8 mouse cellular contexts compared by ENCODE assay signal in genomic region chr11:75679439-75680171, GRCm38 (mm10). TPM values are rescaled to one million over a fixed set of nuclear protein-coding genes. Genes with fewer than 3 reads are reported as not detected.
DNase-seq lines count a peak whose midpoint lies in the region; ATAC-seq and TF ChIP-seq lines count a peak whose summit lies in the region.

No protein-coding gene starts in this region.

- H3K27ac ChIP-seq in embryonic facial prominence, embryonic 12.5 days = peak overlapping the region; percentile 96
- H3K27ac ChIP-seq in liver, embryonic 14.5 days = peak overlapping the region; percentile 85
- peak overlapping the region; percentile 97 for H3K27ac ChIP-seq in stomach, embryonic 15.5 days

- no peaks in the 10 kb centered on the region for H3K9me3 ChIP-seq in embryonic facial prominence, embryonic 12.5 days
- no peaks in the 10 kb centered on the region for H3K9me3 ChIP-seq in liver, embryonic 14.5 days (ENCODE audit: control insufficient read depth, low read length)
- no peaks in the 10 kb centered on the region for H3K9me3 ChIP-seq in stomach, embryonic 15.5 days

- H3K9ac ChIP-seq in embryonic facial prominence, embryonic 12.5 days = peak overlapping the region; percentile 85
- H3K9ac ChIP-seq in liver, embryonic 14.5 days (replicated peaks) = peak overlapping the region; percentile 98
- H3K9ac ChIP-seq in stomach, embryonic 15.5 days = peak overlapping the region; percentile 97

- no peak for TF ChIP-seq EP300 in liver, embryonic 14.5 days (IDR thresholded peaks at IDR 0.05; ENCODE audit: low read depth)

- DNase-seq in R1 (ENCODE audit: low read depth, low spot score) = peak; percentile 87
- DNase-seq in heart, adult 9 months (ENCODE audit: low spot score in 2 of 2) = peak; percentile 76 to 77
- peak; percentile 62 to 63 for DNase-seq in kidney, adult 8-10 months
- peak; percentile 36 to 60 (median 45) for DNase-seq in liver, embryonic 14.5 days (ENCODE audit: low read depth in 3 of 3, low spot score in 3 of 3)
- DNase-seq in naive thymus-derived CD4-positive, alpha-beta T cell, adult 2 months (ENCODE audit: low read depth) = peak; percentile 71

- H3K79me3 ChIP-seq in C2C12 (ENCODE audit: low read depth) = peaks cover 51% of the 10 kb centered on the region

- H3K27me3 ChIP-seq in C2C12 (ENCODE audit: control insufficient read depth, insufficient read depth, insufficient read length) = no peaks in the 10 kb centered on the region
- H3K27me3 ChIP-seq in embryonic facial prominence, embryonic 12.5 days = no peaks in the 10 kb centered on the region
- no peaks in the 10 kb centered on the region for H3K27me3 ChIP-seq in liver, embryonic 14.5 days (ENCODE audit: control insufficient read depth, insufficient read depth, low read length)
- H3K27me3 ChIP-seq in stomach, embryonic 15.5 days (replicated peaks) = no peaks in the 10 kb centered on the region

- H3K4me1 ChIP-seq in embryonic facial prominence, embryonic 12.5 days = peaks cover 9% of the 10 kb centered on the region
- H3K4me1 ChIP-seq in liver, embryonic 14.5 days (replicated peaks; ENCODE audit: control insufficient read depth in 2 of 2, insufficient read depth in 2 of 2, low read length in 1 of 2) = peaks cover 16 to 20% of the 10 kb centered on the region in 2 experiments
- peaks cover 8% of the 10 kb centered on the region; the same call in 1 of the 2 replicates for H3K4me1 ChIP-seq in stomach, embryonic 15.5 days

- H3K4me2 ChIP-seq in embryonic facial prominence, embryonic 12.5 days (replicated peaks) = peak overlapping the region; percentile 72
- peak overlapping the region; percentile 95 for H3K4me2 ChIP-seq in liver, embryonic 14.5 days (ENCODE audit: low read depth)
- peak overlapping the region; percentile 74 for H3K4me2 ChIP-seq in stomach, embryonic 15.5 days

- H3K79me2 ChIP-seq in C2C12 (ENCODE audit: control insufficient read depth, insufficient read depth) = peaks cover 55% of the 10 kb centered on the region

- peak; percentile 77 for ATAC-seq in embryonic facial prominence, embryonic 12.5 days (ENCODE audit: insufficient number of reproducible peaks, insufficient read depth, low FRiP score, low TSS enrichment)
- peak; percentile 64 for ATAC-seq in liver, embryonic 14.5 days (ENCODE audit: insufficient read depth)
- ATAC-seq in stomach, embryonic 15.5 days (ENCODE audit: insufficient read depth, low FRiP score, low read depth) = peak; percentile 65

- H3K36me3 ChIP-seq in C2C12 (ENCODE audit: control insufficient read depth, insufficient read depth) = peaks cover 32% of the 10 kb centered on the region
- H3K36me3 ChIP-seq in embryonic facial prominence, embryonic 12.5 days = peaks cover 15% of the 10 kb centered on the region; the same call in 1 of the 2 replicates
- H3K36me3 ChIP-seq in liver, embryonic 14.5 days (replicated peaks; ENCODE audit: control insufficient read depth, insufficient read depth, low read depth) = peaks cover 26% of the 10 kb centered on the region
- H3K36me3 ChIP-seq in stomach, embryonic 15.5 days = peaks cover 4% of the 10 kb centered on the region

- WGBS in embryonic facial prominence, embryonic 12.5 days = under 1% methylated on average over 43 of the region's 43 CpGs
- WGBS in liver, embryonic 14.5 days (ENCODE audit: insufficient replicate concordance) = 2% methylated on average over 43 of the region's 43 CpGs
- WGBS in stomach, embryonic 15.5 days = under 1% methylated on average over 42 of the region's 43 CpGs

- peak overlapping the region; percentile 99 for H3ac ChIP-seq in C2C12 (ENCODE audit: control insufficient read depth, insufficient read length, low read depth)

- peak; percentile 43 for TF ChIP-seq CTCF in C2C12 (IDR thresholded peaks at IDR 0.05; ENCODE audit: control insufficient read depth, insufficient read depth, insufficient read length)
- TF ChIP-seq CTCF in liver, embryonic 14.5 days (IDR thresholded peaks at IDR 0.05; ENCODE audit: low read depth) = peak; percentile 77

- peak overlapping the region; percentile 97 for H3K4me3 ChIP-seq in C2C12 (ENCODE audit: insufficient read depth, poor library complexity, severe bottlenecking)
- H3K4me3 ChIP-seq in embryonic facial prominence, embryonic 12.5 days = peak overlapping the region; percentile 99
- peak overlapping the region; percentile 83 to 98 for H3K4me3 ChIP-seq in liver, embryonic 14.5 days (ENCODE audit: insufficient read depth in 1 of 2, low read depth in 2 of 2, low read length in 2 of 2)
- peak overlapping the region; percentile 99 for H3K4me3 ChIP-seq in stomach, embryonic 15.5 days (replicated peaks)

TF ChIP-seq in C2C12, 6 proteins besides CTCF, POLR2A, EP300 and RAD21:
- no peak for TF ChIP-seq FOSL1 (IDR thresholded peaks at IDR 0.05; ENCODE audit: insufficient read depth, low read length, poor library complexity, severe bottlenecking)
- no peak for TF ChIP-seq USF1 (IDR thresholded peaks at IDR 0.05; ENCODE audit: low read depth)
- no peak for TF ChIP-seq CEBPB (IDR thresholded peaks at IDR 0.05; ENCODE audit: low read depth)
- no peak for TF ChIP-seq MAX (IDR thresholded peaks at IDR 0.05)
- no peak for TF ChIP-seq MYOD1 (IDR thresholded peaks at IDR 0.05; ENCODE audit: control insufficient read depth, insufficient read length, low read depth)
- TF ChIP-seq MYOG (IDR thresholded peaks at IDR 0.05; ENCODE audit: control insufficient read depth, extremely low read depth, insufficient read length) = no peak

RNA-seq across cellular contexts. Expression of gene Crk, which starts 0.5 kb away (rescaled TPM):
- 39.3 TPM for polyA plus RNA-seq in C2C12 (2012; fragmentation: generic; extraction: Trizol)
- polyA plus RNA-seq in embryonic facial prominence, embryonic 12.5 days (2016; fragmentation: Nextera tagmentation; extraction: Ambion mirVana) = 135 and 142 TPM in 2 replicates
- 15.0 and 20.1 TPM in 2 replicates for polyA plus RNA-seq in liver, embryonic 14.5 days (2012; rRNA removed)
- polyA plus RNA-seq in liver, embryonic 14.5 days (2014; fragmentation: Nextera tagmentation; extraction: Ambion mirVana) = 24.5 and 27.7 TPM in 2 replicates
- 108 and 116 TPM in 2 replicates for polyA plus RNA-seq in stomach, embryonic 15.5 days (2015; fragmentation: Nextera tagmentation; extraction: Ambion mirVana)

RNA-seq across cellular contexts. Expression of gene Myo1c, which starts 29.3 kb away (rescaled TPM):
- 166 TPM for polyA plus RNA-seq in C2C12 (2012; fragmentation: generic; extraction: Trizol)
- 28.0 and 31.0 TPM in 2 replicates for polyA plus RNA-seq in embryonic facial prominence, embryonic 12.5 days (2016; fragmentation: Nextera tagmentation; extraction: Ambion mirVana)
- polyA plus RNA-seq in liver, embryonic 14.5 days (2012; rRNA removed) = 12.8 and 14.4 TPM in 2 replicates
- 12.6 and 16.3 TPM in 2 replicates for polyA plus RNA-seq in liver, embryonic 14.5 days (2014; fragmentation: Nextera tagmentation; extraction: Ambion mirVana)
- polyA plus RNA-seq in stomach, embryonic 15.5 days (2015; fragmentation: Nextera tagmentation; extraction: Ambion mirVana) = 55.5 and 56.4 TPM in 2 replicates

RNA-seq across cellular contexts. Expression of gene Inpp5k, which starts 48.8 kb away (rescaled TPM):
- polyA plus RNA-seq in C2C12 (2012; fragmentation: generic; extraction: Trizol) = 8.9 TPM
- polyA plus RNA-seq in embryonic facial prominence, embryonic 12.5 days (2016; fragmentation: Nextera tagmentation; extraction: Ambion mirVana) = 19.8 and 20.8 TPM in 2 replicates
- 10.8 and 13.0 TPM in 2 replicates for polyA plus RNA-seq in liver, embryonic 14.5 days (2012; rRNA removed)
- polyA plus RNA-seq in liver, embryonic 14.5 days (2014; fragmentation: Nextera tagmentation; extraction: Ambion mirVana) = 16.3 and 17.0 TPM in 2 replicates
- 18.9 and 20.2 TPM in 2 replicates for polyA plus RNA-seq in stomach, embryonic 15.5 days (2015; fragmentation: Nextera tagmentation; extraction: Ambion mirVana)

RNA-seq across cellular contexts. Expression of gene Ywhae, which starts 53.1 kb away (rescaled TPM):
- 528 TPM for polyA plus RNA-seq in C2C12 (2012; fragmentation: generic; extraction: Trizol)
- 1,049 and 1,107 TPM in 2 replicates for polyA plus RNA-seq in embryonic facial prominence, embryonic 12.5 days (2016; fragmentation: Nextera tagmentation; extraction: Ambion mirVana)
- polyA plus RNA-seq in liver, embryonic 14.5 days (2012; rRNA removed) = 127 and 175 TPM in 2 replicates
- polyA plus RNA-seq in liver, embryonic 14.5 days (2014; fragmentation: Nextera tagmentation; extraction: Ambion mirVana) = 231 and 245 TPM in 2 replicates
- 701 and 790 TPM in 2 replicates for polyA plus RNA-seq in stomach, embryonic 15.5 days (2015; fragmentation: Nextera tagmentation; extraction: Ambion mirVana)

Comparison
In these comparisons a context has a peak if more than half of its experiments do, and no peak if none do; other contexts are left out.
1. Peak in every context shown above with its lines: DNase-seq, ATAC-seq, H3K4me3 ChIP-seq and H3K27ac ChIP-seq.